Mouse (Mus musculus) gastrocnemius, postnatal 10 days (tissue): ENCODE results near the gene Ccdc97. TPM values are rescaled to one million over a fixed set of nuclear protein-coding genes. Genes with fewer than 3 reads are reported as not detected.
A peak's percentile ranks its signal among the peaks of the same experiment; 100 is the strongest.

Experiments
- DNase-seq: peaks from one replicate; pipeline ENCODE4 v3.0.0; 2021; ENCODE audit warnings: mixed read lengths
- total RNA-seq, 2 experiments: library from RNA; stranded (reverse); gene quantifications; 2 replicates each; pipeline ENCODE4 v1.2.3; 2021

The Ccdc97 gene
- total RNA-seq, 2 experiments from 2014 or later: 31.9 to 39.6 TPM

DNA sequence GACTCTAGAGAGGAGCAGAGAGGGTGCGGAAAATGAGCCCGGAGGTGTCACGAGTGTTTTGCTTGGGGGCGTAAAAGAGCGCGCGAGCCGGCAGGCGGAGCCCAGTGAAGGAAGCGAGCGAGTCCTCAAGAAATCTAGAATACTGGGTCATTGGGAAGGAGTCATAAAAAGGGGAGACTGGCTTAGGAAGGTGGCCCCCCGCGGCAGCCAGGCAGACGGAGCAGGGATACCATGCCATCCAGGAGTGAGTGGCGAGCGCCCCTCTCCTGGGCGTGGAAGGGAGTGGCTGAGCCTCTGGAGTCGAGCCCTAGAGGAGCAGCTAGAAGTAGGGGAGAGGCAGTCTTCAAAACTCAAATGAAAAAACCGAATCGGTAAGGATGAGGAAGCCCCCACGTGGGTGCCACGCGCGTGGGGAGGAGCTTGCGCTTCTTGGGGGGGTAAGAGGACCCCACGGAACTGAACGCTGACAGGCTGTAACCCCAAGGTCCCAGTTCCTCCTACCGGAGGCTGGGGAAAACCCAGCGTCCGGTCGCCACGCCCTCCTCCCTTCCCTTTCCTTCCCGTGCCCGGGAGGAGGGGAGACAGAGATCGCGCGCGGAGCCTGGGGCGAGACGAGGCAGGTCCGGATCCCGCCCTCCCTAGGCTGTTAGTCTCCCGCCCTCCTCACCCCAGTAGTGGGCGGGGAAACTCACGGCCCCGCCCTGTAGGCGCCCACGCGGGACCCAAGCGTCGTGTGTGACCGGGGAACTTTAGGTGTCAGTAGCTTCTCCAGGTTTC lies 29.9 kb downstream of the Ccdc97 start:
- DNase-seq: peak; percentile 60

DNA sequence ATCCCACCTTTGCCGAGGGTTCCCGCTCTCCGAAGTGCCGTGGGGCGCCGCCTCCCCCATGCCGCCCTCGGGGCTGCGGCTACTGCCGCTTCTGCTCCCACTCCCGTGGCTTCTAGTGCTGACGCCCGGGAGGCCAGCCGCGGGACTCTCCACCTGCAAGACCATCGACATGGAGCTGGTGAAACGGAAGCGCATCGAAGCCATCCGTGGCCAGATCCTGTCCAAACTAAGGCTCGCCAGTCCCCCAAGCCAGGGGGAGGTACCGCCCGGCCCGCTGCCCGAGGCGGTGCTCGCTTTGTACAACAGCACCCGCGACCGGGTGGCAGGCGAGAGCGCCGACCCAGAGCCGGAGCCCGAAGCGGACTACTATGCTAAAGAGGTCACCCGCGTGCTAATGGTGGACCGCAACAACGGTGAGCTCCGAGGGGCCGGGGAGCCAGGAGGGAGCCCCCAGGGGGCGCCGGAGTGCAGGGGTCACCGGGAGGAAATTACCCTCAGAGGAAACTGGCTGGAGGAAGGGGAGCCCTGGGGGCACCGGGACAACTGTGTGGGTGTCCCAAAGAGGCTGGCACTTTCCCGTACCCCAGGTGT lies 31.0 kb downstream of the Ccdc97 start:
- DNase-seq: peak; percentile 57

DNA sequence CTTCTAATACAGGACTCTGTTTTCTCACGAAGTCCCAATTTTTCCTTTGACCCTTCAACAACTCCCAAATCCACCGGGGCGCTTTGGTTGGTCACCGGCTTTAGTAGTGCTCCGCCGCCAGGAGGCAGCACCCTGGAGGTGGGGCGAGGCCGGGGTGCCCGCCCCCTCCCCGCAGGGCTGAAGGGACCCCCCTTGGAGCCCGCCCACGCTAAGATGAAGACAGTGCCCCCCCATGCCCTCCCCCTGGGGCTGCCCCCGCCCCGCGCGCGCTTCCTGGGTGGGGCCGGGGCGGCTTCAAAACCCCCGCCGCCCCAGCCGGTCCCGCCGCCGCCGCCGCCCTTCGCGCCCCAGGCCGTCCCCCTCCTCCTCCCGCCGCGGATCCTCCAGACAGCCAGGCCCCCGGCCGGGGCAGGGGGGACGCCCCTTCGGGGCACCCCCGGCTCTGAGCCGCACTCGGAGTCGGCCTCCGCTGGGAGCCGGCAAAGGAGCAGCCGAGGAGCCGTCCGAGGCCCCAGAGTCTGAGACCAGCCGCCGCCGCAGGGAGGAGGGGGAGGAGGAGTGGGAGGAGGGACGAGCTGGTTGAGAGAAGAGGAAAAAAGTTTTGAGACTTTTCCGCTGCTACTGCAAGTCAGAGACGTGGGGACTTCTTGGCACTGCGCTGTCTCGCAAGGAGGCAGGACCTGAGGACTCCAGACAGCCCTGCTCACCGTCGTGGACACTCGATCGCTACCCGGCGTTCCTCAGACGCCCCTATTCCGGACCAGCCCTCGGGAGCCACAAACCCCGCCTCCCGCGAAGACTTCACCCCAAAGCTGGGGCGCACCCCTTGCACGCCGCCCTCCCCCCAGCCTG lies 32.0 kb downstream of the Ccdc97 start, which contains the start of gene Tgfb1:
Tgfb1 (plus strand) TSS at position 323 of the 852 bp plus-strand sequence.
- DNase-seq: peak; percentile 72

DNA sequence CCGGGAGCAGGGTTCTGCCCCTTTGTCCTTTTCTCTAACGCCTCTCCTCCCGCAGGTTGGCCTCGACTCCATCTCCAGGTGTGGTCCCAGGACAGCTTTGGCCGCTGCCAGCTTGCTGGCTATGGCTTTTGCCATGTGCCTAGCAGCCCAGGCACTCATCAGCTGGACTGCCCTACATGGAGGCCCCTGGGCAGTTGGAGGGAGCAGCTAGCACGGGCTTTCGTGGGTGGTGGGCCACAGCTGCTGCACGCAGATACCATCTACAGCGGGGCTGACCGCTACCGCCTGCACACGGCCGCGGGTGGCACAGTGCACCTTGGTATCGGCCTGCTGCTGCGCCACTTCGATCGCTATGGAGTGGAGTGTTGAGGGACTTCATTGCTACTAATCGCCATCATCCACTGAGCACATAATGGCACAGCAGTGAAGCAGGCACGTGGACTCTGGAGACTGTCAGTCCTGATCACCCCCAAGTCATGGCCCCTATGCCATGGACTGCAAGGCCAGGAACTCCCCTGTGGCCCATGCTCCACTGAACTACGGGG lies 32.9 kb downstream of the Ccdc97 start:
- DNase-seq: no peak

DNA sequence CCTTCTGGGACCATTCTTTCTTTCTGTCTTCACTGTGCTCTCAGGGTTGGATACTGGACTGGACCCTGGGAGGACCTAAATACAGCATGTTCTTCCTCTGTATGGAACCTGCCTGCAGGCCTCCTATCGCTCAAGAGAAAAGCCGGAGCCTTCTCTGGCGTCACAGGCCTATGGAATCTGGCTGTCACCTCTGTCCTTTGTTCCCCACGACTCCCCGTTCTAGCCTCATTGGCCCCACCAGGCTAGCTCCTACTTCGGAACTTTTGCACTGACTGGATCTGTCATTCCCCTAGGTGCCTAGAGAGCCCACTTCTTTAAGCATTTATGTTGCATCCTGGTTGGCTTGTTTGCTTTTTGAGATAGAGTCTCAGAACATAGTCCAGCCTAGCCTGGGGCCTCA lies 34.2 kb downstream of the Ccdc97 start:
- DNase-seq: no peak

DNA sequence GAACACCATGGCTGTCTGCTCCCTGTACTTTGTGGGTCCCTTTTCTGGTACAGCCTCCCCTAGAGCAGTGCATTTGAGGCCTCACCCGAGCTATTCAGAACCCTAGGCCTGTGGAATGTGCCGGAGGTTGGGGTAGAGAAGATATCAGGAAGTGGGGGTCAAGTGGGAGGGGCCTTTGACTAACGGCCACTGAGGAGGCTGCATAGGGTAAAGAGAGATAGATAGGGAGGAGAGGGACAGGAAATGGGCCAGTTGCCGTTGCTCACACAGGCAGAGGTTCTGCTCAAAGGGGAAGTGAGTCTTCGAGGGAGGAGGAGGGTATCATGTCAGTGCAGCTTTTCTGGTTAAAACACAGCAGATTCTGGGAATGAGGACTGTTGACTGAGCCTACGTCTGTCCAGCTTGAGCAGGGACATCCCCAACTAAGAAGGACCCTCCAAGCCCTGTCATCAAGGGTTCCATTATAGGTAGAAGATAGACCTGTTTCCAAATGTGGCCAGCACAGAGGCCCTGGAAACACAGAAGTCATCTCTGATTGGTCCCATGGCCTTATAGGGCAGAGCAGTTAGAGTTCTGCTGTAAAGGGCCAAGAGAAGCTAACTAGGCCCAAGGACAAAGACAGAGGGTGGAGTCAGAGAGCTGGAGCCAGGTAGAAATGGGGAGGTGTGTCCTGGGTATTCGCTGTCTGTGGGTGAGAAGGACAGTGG lies 35.3 kb downstream of the Ccdc97 start:
- DNase-seq: no peak

DNA sequence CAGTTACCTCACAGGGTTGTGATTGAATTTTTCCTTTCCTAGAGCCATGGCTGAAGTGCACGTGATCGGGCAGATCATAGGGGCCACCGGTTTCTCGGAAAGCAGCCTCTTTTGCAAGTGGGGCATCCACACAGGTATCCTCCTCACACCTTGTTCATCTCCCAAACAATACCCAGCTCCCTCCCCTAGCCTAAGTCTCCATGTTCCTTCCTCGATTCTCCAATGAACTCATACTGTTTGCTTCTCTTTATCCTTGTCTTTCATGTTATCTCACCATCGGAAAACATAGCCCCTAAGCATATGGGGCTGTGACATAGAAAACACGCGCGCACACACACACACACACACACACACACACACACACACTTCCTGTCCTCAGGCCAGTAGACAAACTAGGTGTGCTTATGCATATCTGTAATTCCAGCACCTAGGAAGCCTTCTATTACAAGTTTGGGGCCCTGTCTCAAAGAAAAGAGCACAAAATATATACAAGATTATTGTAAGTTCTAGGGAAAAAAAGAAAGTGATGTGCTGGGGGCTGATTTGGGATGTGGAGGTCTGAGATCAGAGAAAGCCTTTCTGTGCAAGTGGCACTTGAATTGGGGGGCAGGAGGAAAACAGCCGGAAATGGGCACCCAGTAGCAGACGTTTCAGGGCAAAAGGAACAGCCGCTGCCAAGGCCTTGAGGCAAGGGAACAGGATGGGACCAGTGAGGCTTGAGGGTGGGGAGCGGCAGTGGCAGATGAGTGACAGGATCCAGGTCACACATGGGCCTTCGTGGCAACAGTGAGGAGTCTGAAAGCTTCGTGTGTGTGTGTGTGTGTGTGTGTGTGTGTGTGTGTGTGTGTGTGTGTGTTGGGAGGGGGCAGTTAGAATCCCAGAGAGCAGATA lies 37.3 kb downstream of the Ccdc97 start:
- no peak for DNase-seq

DNA sequence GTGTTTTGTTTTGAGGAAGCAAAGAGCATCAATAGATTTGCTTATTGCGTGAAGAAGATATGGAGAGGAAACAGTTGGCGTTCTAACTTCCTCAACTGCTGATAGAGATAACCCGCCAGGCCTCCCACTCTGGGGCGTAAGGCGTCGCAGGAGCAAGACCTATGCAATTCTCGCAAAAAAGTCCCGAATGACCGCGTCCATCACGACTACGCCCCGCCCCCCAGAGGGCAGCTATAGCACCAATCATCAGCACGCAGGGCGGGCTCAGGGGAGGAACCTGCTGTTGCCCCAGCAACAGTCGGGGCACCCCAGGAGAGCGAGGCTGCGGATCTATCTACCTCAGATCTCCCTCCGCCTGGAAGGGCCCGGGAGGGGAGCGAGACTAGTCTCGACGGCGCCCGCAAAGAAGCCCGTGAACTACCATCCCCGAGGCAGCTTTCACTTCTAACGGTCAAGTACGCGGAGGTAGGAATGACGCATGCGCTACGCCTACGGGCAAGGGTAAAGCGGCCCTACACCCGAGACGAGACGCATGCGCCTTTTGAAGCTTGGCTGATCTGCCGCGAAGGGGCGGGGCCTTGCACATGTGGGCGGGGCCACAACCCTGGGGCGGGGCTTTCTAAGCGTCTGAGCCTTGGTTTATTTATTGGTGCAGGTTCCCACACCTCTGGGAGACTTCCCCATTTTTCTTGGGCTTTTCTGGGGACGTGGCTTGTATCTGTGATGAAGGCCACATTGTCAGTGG lies 38.2 kb downstream of the Ccdc97 start, which contains the start of gene B9d2:
B9d2 (plus strand) TSS at position 267 of the 745 bp plus-strand sequence.
- DNase-seq: peak; percentile 96

DNA sequence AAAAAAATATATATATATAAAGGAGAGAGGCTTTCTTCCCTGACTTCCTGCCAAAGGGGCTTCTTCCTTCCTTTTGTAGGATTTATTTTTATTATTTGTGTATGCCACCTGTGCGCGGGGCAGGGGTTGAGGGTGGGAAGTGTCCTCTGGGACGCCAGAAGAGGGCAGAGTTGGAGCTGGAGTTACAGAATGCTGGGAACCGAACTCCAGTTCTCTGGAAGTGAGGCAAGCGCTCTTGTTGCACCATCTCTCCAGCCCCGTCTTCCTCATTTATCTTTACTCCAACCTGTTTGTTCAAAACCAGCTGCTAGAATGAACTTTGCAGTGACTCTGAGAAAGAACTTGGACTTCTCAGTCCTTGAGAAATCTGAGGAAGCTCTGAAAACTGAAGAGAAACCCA lies 38.9 kb downstream of the Ccdc97 start:
- DNase-seq: no peak

DNA sequence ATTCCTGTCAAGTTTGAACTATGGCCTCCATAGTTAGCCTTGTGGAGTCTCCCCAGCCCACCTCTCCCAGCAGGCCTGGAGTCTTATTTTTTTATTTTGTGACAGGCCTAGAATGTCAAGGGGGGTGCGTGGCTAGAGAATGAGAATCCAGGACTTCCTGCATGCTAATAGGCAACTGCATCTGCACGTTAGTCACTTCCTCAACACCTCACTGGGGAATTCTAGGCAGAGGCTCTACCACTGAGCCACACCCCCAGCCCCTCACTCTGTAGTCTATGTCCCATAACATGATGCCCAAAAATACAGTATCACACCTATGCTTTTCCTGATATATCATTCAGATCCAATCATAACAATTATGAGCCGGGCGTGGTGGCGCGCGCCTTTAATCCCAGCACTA lies 41.9 kb downstream of the Ccdc97 start:
- DNase-seq: no peak

DNA sequence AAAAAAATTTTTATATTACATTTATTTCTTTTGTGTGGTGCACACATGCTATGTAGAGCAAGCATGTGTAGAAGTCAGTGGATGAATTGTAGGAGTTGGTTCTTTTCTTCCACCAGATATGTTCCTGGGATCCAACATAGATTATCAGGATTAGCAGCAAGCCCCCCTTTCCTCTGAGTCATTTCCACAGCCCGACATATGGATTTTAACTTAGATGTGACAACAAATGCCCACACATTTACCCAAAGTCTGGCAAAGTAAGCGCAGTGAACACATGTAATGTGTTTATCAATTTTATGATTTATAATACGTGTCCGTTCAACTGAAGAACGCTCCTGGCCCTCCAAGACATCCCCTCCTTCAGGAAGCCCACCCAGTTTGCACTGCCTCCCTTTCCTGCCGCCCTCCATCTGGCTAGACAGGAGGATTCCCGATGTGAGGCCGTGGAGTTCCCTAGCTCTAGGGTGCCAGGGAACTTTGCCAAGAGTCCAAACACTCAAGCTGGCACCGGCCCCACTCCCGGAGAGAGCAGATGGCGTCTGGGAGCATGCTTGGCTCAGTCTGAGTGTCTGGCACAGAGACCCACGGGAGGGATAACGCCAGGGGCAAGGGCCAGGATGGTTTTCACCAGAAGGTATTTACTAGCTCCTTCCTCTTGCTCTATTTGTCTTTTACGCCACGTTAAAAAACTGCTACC lies 42.7 kb downstream of the Ccdc97 start:
- peak; percentile 84 for DNase-seq

DNA sequence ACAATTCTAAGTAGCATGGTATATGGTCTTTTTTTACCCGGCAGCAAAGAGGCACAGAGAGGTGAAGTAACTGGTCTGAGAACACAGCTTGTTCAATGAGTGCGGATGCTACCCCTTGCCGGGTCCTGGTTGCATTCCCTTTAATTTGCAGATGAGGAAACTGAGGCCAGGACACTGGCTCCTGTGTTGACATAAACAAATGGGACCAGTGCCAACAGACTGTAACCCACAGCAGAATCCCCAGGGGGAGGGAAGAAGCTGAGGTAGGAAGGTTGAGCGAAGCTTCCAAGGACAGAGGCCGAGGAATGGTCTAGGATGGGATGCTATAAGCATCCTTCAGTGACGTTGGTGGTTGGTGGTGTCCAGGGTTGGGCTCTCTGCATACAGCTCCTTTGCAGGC lies 43.5 kb downstream of the Ccdc97 start:
- no peak for DNase-seq

DNA sequence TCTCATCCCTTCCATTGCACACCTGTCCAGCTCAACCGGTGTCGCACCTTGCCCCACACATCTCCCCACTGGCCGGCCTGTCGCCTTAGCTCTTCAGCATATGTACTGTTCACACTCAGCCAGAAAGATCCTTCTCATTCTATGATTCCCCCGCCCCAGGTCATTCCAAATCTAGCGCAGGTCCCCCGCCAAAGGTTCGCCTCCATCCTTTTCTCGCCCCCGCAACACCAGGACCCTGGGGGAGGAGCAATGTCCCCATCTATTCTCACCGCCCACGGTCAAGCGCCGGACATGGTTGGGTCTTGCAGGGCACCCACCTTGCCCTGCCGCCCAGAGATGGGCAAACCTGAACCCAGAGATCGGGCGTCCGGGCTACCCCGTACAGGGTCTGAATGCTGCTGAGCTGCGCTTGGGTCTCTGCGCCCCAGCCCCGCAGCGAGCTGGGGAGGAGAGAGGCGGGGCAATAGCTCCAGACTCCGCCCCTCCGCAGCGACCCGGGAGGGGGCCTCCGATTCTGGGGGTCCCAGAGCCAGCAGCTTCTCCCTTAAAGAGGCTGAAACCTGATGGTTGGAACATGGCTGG lies 44.1 kb downstream of the Ccdc97 start, which contains the start of gene Tmem91:
Tmem91 (minus strand) TSS at position 448 of the 582 bp plus-strand sequence.
- no peak for DNase-seq

DNA sequence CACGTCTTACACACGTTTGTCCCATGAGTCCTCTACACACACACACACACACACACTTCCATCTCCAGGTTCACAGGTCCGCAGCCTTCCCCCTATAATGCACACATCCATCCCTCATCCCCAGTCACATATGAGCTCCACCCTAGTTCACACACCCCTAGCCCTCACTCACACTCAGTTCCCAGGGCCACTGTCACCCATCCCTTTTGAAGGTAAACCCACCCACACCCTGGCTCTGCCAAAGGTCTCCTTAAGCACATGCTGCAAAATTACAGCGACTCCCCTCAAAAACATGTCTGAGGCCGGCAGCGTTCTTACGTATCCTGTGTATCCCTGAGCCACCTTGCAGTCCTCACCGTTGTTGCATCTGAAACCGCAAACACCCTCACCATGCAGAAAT lies 44.6 kb downstream of the Ccdc97 start:
- DNase-seq: no peak

DNA sequence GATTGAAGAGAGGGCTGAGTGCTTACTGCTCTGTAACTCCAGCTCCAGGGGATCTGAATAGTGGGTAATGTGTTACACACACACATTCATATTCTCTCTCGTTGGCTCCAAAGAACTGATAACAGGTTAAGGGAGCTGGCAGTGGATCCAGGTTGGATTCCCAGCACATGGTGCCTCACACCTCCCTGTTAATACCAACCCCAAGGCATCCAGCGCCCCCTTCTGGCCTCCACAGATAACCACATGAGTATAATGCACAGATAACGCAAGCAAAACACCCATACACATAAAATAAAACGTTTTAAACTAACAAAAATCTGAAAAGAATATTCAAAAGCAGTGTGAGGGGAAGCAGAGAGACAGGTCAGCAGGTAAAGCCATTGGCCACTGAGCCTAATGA lies 46.4 kb downstream of the Ccdc97 start:
- DNase-seq: no peak

DNA sequence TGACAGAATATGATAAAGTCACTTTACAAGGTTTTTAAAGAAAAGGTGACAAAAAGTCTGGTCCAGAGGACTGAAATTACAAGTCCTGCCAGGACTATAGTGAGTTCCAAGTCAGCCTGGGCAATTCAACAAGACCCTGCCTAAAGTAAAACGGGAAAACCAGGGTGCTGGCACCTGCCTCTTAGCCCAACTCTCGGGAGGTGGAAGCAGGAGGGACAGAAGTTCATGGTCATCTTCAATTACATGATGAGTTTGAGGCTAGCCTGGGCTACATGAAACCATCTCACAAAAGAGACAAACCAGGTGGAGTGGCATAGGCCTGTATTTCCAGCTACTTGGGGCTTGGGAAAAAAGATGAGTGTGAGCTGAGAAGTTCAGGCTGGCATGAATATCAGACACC lies 47.2 kb downstream of the Ccdc97 start:
- DNase-seq: no peak

DNA sequence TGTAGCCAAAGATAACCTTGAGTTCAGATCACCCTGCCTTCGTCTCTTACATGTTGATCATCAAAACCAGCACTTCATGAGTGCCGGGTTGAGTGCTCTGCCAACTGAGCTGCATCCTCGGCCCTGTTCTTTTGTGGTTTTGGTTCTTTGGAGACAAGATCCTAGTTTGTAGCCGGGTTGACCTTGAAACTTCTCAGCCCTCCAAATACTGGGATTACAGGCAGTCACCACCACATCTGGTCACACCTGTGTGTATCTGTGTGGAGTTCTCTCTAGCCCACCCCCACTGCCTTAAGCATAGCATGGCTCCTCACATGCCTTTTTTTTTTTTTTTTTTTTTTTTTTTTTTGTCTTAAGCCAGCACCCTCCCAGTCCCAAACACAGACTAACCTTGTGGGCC lies 48.8 kb downstream of the Ccdc97 start:
- no peak for DNase-seq

DNA sequence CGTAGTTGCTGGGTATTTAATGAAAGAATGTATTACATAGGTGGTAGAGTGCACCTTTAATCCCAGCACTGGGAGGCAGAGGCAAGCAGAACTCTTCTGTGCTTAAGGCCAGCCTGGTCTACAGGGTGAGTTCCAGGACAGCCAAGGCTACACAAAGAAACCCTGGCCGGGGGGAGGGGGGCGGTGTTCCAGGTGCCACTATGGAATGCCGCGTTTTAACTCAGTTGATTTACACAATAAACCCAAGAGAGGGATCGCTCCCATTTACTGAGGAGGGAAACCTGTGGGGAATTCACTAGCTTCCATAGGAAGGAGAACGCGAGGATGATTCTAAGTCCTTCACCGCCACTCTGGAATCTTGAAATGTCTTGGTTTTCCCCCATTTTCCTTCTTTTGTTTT lies 49.3 kb downstream of the Ccdc97 start:
- DNase-seq: no peak

DNA sequence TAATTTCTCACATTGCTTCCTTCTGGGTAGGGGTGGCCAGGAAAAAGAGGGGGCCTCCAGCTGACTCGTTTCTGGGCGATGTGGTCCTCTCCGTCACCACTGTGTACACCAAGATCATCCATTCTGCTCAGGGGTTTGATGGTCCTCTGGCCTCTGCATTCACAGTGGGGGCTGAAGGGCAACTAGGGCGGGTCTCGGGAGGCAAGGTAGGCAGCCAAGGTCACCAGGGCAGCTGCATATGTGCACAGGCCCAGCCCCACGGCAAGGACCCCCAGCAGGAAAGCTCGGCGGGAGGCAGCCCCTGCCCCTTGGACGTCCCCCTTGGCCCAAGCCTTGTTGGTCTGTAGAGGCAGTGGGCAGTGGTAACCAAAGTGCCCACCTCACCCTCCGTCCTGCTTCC lies 49.7 kb downstream of the Ccdc97 start:
- no peak for DNase-seq
